Mouse (Mus musculus) embryonic facial prominence, embryonic 11.5 days (tissue): ENCODE data around the gene Lyzl6. TPM values are rescaled to one million over a fixed set of nuclear protein-coding genes. Genes with fewer than 3 reads are reported as not detected.

ENCODE experiments used
- ATAC-seq: fragments of 200-750 bp; cut with Nextera tagmentation; replicated peaks from 2 replicates; pipeline ENCODE4 v1.8.0; 2017; ENCODE audit warnings: low read depth; ENCODE audit not compliant: insufficient number of reproducible peaks, low FRiP score, low TSS enrichment
- DNase-seq: peaks from one replicate; pipeline ENCODE4 v3.0.0-alpha.2; 2015; ENCODE audit warnings: low spot score
- H3K27ac ChIP-seq: fragments of 300-500 bp; sonication (generic); replicated peaks from 2 replicates; pipeline ENCODE4 v1.5.1; 2014; ENCODE audit warnings: mild to moderate bottlenecking, low read depth, low read length, control low read depth
- H3K27me3 ChIP-seq: fragments of 300-500 bp; sonication (generic); 2 replicates; pipeline ENCODE4 v1.6.1; 2014; ENCODE audit warnings: mild to moderate bottlenecking, low read length, moderate library complexity, mixed read lengths; ENCODE audit not compliant: control insufficient read depth, insufficient read depth
- H3K36me3 ChIP-seq: fragments of 300-500 bp; sonication (generic); replicated peaks from 2 replicates; pipeline ENCODE4 v1.6.1; 2014; ENCODE audit warnings: low read depth, mild to moderate bottlenecking, low read length, moderate library complexity, mixed read lengths; ENCODE audit not compliant: control insufficient read depth, insufficient read depth
- H3K4me1 ChIP-seq: fragments of 300-500 bp; sonication (generic); 2 replicates; pipeline ENCODE4 v1.6.1; 2014; ENCODE audit warnings: low read length, mixed read lengths; ENCODE audit not compliant: control insufficient read depth, insufficient read depth
- H3K4me2 ChIP-seq: fragments of 300-500 bp; sonication (generic); 2 replicates; pipeline ENCODE4 v1.6.1; 2014; ENCODE audit warnings: low read depth, mild to moderate bottlenecking, control low read depth, low read length, moderate library complexity
- H3K4me3 ChIP-seq: fragments of 300-500 bp; sonication (generic); 2 replicates; pipeline ENCODE4 v1.5.1; 2014; ENCODE audit warnings: low read depth, low read length, control low read depth
- H3K9ac ChIP-seq: fragments of 300-500 bp; sonication (generic); replicated peaks from 2 replicates; pipeline ENCODE4 v1.6.1; 2014; ENCODE audit warnings: mild to moderate bottlenecking, control low read depth, low read length
- H3K9me3 ChIP-seq: fragments of 300-500 bp; sonication (generic); replicated peaks from 2 replicates; pipeline ENCODE4 v1.6.1; 2016; ENCODE audit warnings: mild to moderate bottlenecking, low read length, inconsistent platforms, mixed read lengths; ENCODE audit not compliant: control insufficient read depth
- WGBS: fragments of 180-500 bp; shearing (Covaris S2); extraction: QIAGEN DNeasy Blood & Tissue Kit; methylation state at CpG from one replicate; pipeline ENCODE4 v1.1.7; 2014; 5-methylcytosine and 5-hydroxymethylcytosine counted together
- polyA plus RNA-seq: library from polyadenylated mRNA; unstranded; fragments of >200 nt; fragmentation: Nextera tagmentation; extraction: Ambion mirVana; gene quantifications from 2 replicates; pipeline ENCODE4 v1.2.1, GENCODE M21; 2014

The Lyzl6 gene
- polyA plus RNA-seq, 1 experiment from 2014 or later = not detected

GRCm38 (mm10) chr11:103649983-103650493 is 11.3 kb upstream of the Lyzl6 start:
- peak; percentile 19 for DNase-seq

DNA sequence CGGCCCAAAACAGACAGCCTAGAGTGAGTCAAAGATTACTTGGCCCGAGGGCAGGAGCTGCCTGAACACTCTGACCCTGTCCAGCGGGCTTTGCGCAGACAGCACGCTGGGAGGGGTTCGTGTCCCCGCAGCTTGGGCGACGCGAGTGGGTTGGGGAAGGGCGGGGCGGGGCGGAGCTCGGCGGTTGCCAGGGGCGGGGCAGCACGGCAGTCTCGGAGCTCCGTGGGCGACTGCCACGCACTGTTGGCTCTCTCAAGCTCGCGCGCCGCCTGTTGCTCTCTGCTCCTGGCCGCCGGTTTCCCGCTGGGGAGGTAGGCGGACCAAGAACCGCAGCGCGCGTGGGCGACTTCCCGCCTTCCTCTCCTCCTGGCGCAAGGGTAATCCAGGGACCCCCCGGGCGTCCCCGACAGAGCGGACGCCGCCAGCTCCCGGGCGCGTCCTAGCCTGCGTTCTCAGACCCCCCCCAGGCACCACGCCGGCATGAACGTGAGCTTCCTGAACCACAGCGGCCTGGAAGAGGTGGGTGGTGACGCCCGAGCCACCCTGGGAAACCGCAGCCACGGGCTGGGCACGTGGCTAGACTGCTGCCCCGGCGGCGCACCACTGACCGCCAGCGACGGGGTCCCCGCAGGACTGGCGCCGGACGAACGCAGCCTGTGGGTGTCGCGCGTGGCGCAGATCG is 10.8 kb upstream of the Lyzl6 start, which contains the start of gene Rprml:
Gene Rprml, plus strand, starts transcription at position 270 of the 682 bp plus-strand sequence.
- H3K36me3 ChIP-seq = no peaks in the 10 kb centered on the region
- ATAC-seq (0 out of 2 replicates have a peak, but pooled peaks have one; percentile 48), DNase-seq (no peak)
- WGBS = 1% methylated on average over 69 of the region's 71 CpGs
- H3K9me3 ChIP-seq = no peaks in the 10 kb centered on the region
- no peak within 1 kb of the TSS for H3K27ac ChIP-seq
- peaks cover 9% of the 10 kb centered on the region for H3K4me1 ChIP-seq
- H3K27me3 ChIP-seq = peaks cover 40% of the 10 kb centered on the region
- peak within 1 kb of the TSS; percentile 30 for H3K4me3 ChIP-seq
- H3K9ac ChIP-seq = no peak within 1 kb of the TSS
- H3K4me2 ChIP-seq = peak within 1 kb of the TSS; percentile 71

More at GRCm38 (mm10) chr11:103649983-103650493, 11.3 kb upstream of the Lyzl6 start:
- no peak for ATAC-seq
- H3K9me3 ChIP-seq = no peaks in the 10 kb centered on the region
- 2% methylated on average over 37 of the region's 37 CpGs for WGBS
- peaks cover 40% of the 10 kb centered on the region for H3K27me3 ChIP-seq
- peak overlapping the region; percentile 71 for H3K4me2 ChIP-seq
- peaks cover 9% of the 10 kb centered on the region for H3K4me1 ChIP-seq
- H3K27ac ChIP-seq = no peak overlapping the region
- H3K9ac ChIP-seq = no peak overlapping the region
- H3K4me3 ChIP-seq = peak overlapping the region; percentile 30
- no peaks in the 10 kb centered on the region for H3K36me3 ChIP-seq

- ATAC-seq = no peak
- H3K27me3 ChIP-seq = peaks cover 40% of the 10 kb centered on the region
- H3K36me3 ChIP-seq = no peaks in the 10 kb centered on the region
- H3K9ac ChIP-seq = no peak overlapping the region
- no peak overlapping the region for H3K27ac ChIP-seq
- no peak for DNase-seq
- H3K9me3 ChIP-seq = no peaks in the 10 kb centered on the region
- no peak overlapping the region for H3K4me2 ChIP-seq
- WGBS = 20% methylated on average over 7 of the region's 7 CpGs
- H3K4me1 ChIP-seq = peaks cover 9% of the 10 kb centered on the region
- no peak overlapping the region for H3K4me3 ChIP-seq
Observed at GRCm38 (mm10) chr11:103648656-103649055, 10.0 kb upstream of the Lyzl6 start.

GRCm38 (mm10) chr11:103647921-103648620 is 9.4 kb upstream of the Lyzl6 start:
- no peak overlapping the region for H3K4me2 ChIP-seq
- ATAC-seq = no peak; the same call in 1 of the 2 replicates
- H3K9ac ChIP-seq = no peak overlapping the region
- DNase-seq = peak; percentile 46
- 9% methylated on average over 11 of the region's 11 CpGs for WGBS
- no peak overlapping the region for H3K4me3 ChIP-seq
- H3K9me3 ChIP-seq = no peaks in the 10 kb centered on the region
- no peak overlapping the region for H3K27ac ChIP-seq
- no peaks in the 10 kb centered on the region for H3K36me3 ChIP-seq
- H3K4me1 ChIP-seq = peaks cover 9% of the 10 kb centered on the region
- H3K27me3 ChIP-seq = peaks cover 38% of the 10 kb centered on the region

- DNase-seq = no peak
- Histone ChIP-seq H3K36me3 (no peaks in the 10 kb centered on the region), H3K27me3 (peaks cover 31% of the 10 kb centered on the region), H3K4me1 (peaks cover 9% of the 10 kb centered on the region), H3K4me3 (no peak overlapping the region), H3K4me2 (no peak overlapping the region), H3K9me3 (no peaks in the 10 kb centered on the region), H3K27ac (no peak overlapping the region), H3K9ac (no peak overlapping the region)
- no peak for ATAC-seq
- WGBS = 66% methylated on average over 6 of the region's 6 CpGs
Observed at GRCm38 (mm10) chr11:103646301-103646700, 7.6 kb upstream of the Lyzl6 start.

GRCm38 (mm10) chr11:103645731-103646130 is 7.0 kb upstream of the Lyzl6 start:
- H3K9me3 ChIP-seq = no peaks in the 10 kb centered on the region
- 57% methylated on average over 8 of the region's 8 CpGs for WGBS
- H3K4me2 ChIP-seq = no peak overlapping the region
- peaks cover 9% of the 10 kb centered on the region for H3K4me1 ChIP-seq
- no peak for DNase-seq
- peaks cover 26% of the 10 kb centered on the region for H3K27me3 ChIP-seq
- no peak for ATAC-seq
- no peak overlapping the region for H3K27ac ChIP-seq
- no peak overlapping the region for H3K4me3 ChIP-seq
- H3K9ac ChIP-seq = no peak overlapping the region
- no peaks in the 10 kb centered on the region for H3K36me3 ChIP-seq

DNA sequence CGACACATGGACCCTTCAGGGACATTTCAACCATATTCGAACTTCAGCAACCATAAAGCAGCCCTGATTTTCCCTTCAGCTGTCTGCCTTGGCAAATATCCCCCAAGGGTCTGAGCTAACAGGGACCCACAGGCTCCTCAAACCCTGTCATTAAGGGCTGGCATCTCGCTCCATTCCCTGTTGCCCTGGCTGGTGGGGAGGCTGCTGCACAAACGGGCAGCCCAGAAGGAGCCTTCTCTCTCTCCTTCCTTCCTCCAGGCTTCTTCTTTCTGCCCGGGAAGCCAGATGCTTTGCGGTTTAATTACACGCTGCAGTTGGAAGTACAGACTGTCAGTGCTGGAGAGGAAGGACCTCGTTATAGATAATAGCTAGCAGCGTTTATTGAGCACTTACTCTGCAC is 4.5 kb upstream of the Lyzl6 start:
- Histone ChIP-seq H3K36me3 (no peaks in the 10 kb centered on the region), H3K9ac (no peak overlapping the region), H3K27me3 (peaks cover 9% of the 10 kb centered on the region), H3K9me3 (no peaks in the 10 kb centered on the region), H3K27ac (no peak overlapping the region), H3K4me1 (peaks cover 2% of the 10 kb centered on the region), H3K4me3 (no peak overlapping the region), H3K4me2 (no peak overlapping the region)
- DNase-seq (no peak), ATAC-seq (no peak)
- WGBS = 52% methylated on average over 9 of the region's 9 CpGs
